In the genomic region with DNA sequence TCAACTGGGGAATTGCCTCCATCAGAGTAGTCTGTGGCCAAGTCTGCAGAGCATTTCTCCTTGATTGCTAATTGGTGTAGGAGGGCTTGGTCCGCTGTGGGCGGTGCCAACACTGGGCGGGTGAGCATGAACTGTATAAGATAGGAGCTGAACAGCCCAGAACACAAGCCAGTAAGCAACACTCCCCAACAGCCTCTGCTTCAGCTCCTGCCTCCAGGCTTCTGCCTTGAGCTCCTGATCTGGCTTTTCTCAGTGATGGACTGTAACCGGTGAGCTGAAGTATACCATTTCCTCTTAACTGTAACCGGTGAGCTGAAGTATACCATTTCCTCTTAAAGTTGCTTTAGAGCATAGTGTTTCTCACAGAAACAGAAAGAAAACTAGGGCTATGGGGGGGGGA, we compare ENCODE assay signal across 13 mouse cellular contexts. TPM values are rescaled to one million over a fixed set of nuclear protein-coding genes. Genes with fewer than 3 reads are reported as not detected.
DNase-seq lines count a peak whose midpoint lies in the region; ATAC-seq and TF ChIP-seq lines count a peak whose summit lies in the region.
"Had no signal": no experiment of that assay in that cellular context is flagged by ENCODE, and none has a peak within 500 bp of the region (broad histone marks: within the 10 kb centered on the region; RNA-seq: fewer than 3 reads in every experiment).

No protein-coding gene starts in this region.

- ATAC-seq in erythroblast, adult 5-6 weeks (replicated peaks; ENCODE audit: low FRiP score, poor library complexity, severe bottlenecking): peak; percentile 99
- peak; percentile 92 for ATAC-seq in liver, postnatal 0 days
- ATAC-seq in stomach, postnatal 0 days (ENCODE audit: low FRiP score, low TSS enrichment): 0 out of 2 replicates have a peak, but pooled peaks have one; percentile 49
- ATAC-seq: forebrain, embryonic 16.5 days; Patski had no signal

- H3K9ac ChIP-seq in liver, postnatal 0 days (replicated peaks): no peak overlapping the region
- no peak overlapping the region for H3K9ac ChIP-seq in stomach, postnatal 0 days (ENCODE audit: low read length)

- peak; percentile 24 for DNase-seq in thymus, postnatal 4 days
- DNase-seq in thymus, postnatal 10 days (ENCODE audit: low spot score in 2 of 2): no peak
- peak; percentile 53 for DNase-seq in liver, postnatal 0 days
- peak; percentile 33 for DNase-seq in stomach, postnatal 0 days (ENCODE audit: low spot score)
- no peak for DNase-seq in gastrocnemius, postnatal 14 days
- no peak for DNase-seq in left cerebral cortex, adult 18-20 months (ENCODE audit: low spot score in 2 of 2)
- DNase-seq in cerebellum, postnatal 10 days: no peak
- DNase-seq: cerebellum, adult 11 months; layer of hippocampus, adult 9-11 months; thymus, postnatal 36 days had no signal

- TF ChIP-seq CTCF in liver, postnatal 0 days (IDR thresholded peaks at IDR 0.05; ENCODE audit: low read depth): no peak
- no peak for TF ChIP-seq CTCF in stomach, postnatal 0 days (IDR thresholded peaks at IDR 0.05; ENCODE audit: low read depth)

- no peaks in the 10 kb centered on the region for H3K9me3 ChIP-seq in liver, postnatal 0 days (ENCODE audit: low read length)
- no peaks in the 10 kb centered on the region for H3K9me3 ChIP-seq in stomach, postnatal 0 days (ENCODE audit: control insufficient read depth, low read length)

- H3K36me3 ChIP-seq in liver, postnatal 0 days (replicated peaks; ENCODE audit: insufficient read depth, low read length): no peaks in the 10 kb centered on the region
- H3K36me3 ChIP-seq in stomach, postnatal 0 days (ENCODE audit: control insufficient read depth, insufficient read depth, low read length): no peaks in the 10 kb centered on the region

- no peaks in the 10 kb centered on the region for H3K4me1 ChIP-seq in liver, postnatal 0 days (ENCODE audit: insufficient read depth)
- no peaks in the 10 kb centered on the region for H3K4me1 ChIP-seq in stomach, postnatal 0 days (replicated peaks; ENCODE audit: control insufficient read depth, insufficient read depth)

- H3K4me2 ChIP-seq in liver, postnatal 0 days (ENCODE audit: low read depth, low read length): peak overlapping the region; percentile 46
- H3K4me2 ChIP-seq in stomach, postnatal 0 days (replicated peaks; ENCODE audit: low read depth): no peak overlapping the region

- WGBS in liver, postnatal 0 days (ENCODE audit: insufficient replicate concordance): 43% methylated on average over 5 of the region's 5 CpGs
- 46% methylated on average over 5 of the region's 5 CpGs for WGBS in stomach, postnatal 0 days

- H3K27ac ChIP-seq in liver, postnatal 0 days (ENCODE audit: low read depth): 0 out of 2 replicates have a peak overlapping the region, but pooled peaks have one; percentile 8
- H3K27ac ChIP-seq in stomach, postnatal 0 days (replicated peaks): no peak overlapping the region

- no peaks in the 10 kb centered on the region; the same call in 1 of the 2 replicates for H3K27me3 ChIP-seq in liver, postnatal 0 days (ENCODE audit: insufficient read depth, low read length)
- no peaks in the 10 kb centered on the region for H3K27me3 ChIP-seq in stomach, postnatal 0 days (ENCODE audit: control insufficient read depth, insufficient read depth, low read length)
- H3K27me3 ChIP-seq: Patski had no signal

- H3K4me3 ChIP-seq in liver, postnatal 0 days (ENCODE audit: low read depth, low read length): no peak overlapping the region
- H3K4me3 ChIP-seq in stomach, postnatal 0 days (ENCODE audit: low read depth, low read length): no peak overlapping the region

- intact Hi-C loops in gastrocnemius, postnatal 14 days (cut with DNase I; ENCODE audit: low total_unique reads): loop anchor here (10.0 kb wide), 1 partner anchor 49 kb away; no protein-coding TSS in a partner anchor

- no peak for TF ChIP-seq EP300 in liver, postnatal 0 days (IDR thresholded peaks at IDR 0.05; ENCODE audit: low read depth)
- no peak for TF ChIP-seq EP300 in stomach, postnatal 0 days (optimal IDR thresholded peaks at IDR 0.05)

RNA-seq across cellular contexts. Expression of a gene that starts 12.8 kb away (rescaled TPM):
- 4.8 and 7.1 TPM in 2 replicates for total RNA-seq in erythroblast, adult 5-6 weeks (2015; ENCODE audit: low replicate concordance)
- 4.9 and 6.0 TPM in 2 replicates for total RNA-seq in erythroblast, adult 5-6 weeks (2017; ENCODE audit: low replicate concordance)
- 6.0 and 7.5 TPM in 2 replicates for polyA plus RNA-seq in liver, postnatal 0 days (2015; fragmentation: Nextera tagmentation; extraction: Ambion mirVana)
- 13.9 and 15.3 TPM in 2 replicates for polyA plus RNA-seq in stomach, postnatal 0 days (2015; fragmentation: Nextera tagmentation; extraction: Ambion mirVana)
- total RNA-seq in gastrocnemius, postnatal 14 days (2021): 10 to 100 TPM; 12.9 to 14.6 TPM
- 10 to 100 TPM; 65.0 to 70.1 TPM for total RNA-seq in left cerebral cortex, adult 18-20 months (2021)

Comparison
In these comparisons a context has a peak if more than half of its experiments do, and no peak if none do; other contexts are left out.
1. DNase-seq: peak in thymus, postnatal 4 days (single experiment), liver, postnatal 0 days (single experiment) and stomach, postnatal 0 days (single experiment); none in thymus, postnatal 10 days (0 of 2), gastrocnemius, postnatal 14 days (single experiment), left cerebral cortex, adult 18-20 months (0 of 2) and cerebellum, postnatal 10 days (0 of 2).
2. ATAC-seq: peak in every context shown above with its lines; median percentile 99 in erythroblast, adult 5-6 weeks; 92 in liver, postnatal 0 days; 49 in stomach, postnatal 0 days.
3. RNA of a gene that starts 12.8 kb away (total RNA-seq): 65.0 to 70.1 TPM in left cerebral cortex, adult 18-20 months; 12.9 to 14.6 TPM in gastrocnemius, postnatal 14 days and 4.8 to 7.1 TPM in erythroblast, adult 5-6 weeks; every median in the first group is over 4 times any median in the second.